Mouse (Mus musculus) myocyte (in vitro differentiated cells): ENCODE measurements around the gene Ccdc28a. TPM values are rescaled to one million over a fixed set of nuclear protein-coding genes. Genes with fewer than 3 reads are reported as not detected.

Experiments
- H3K27me3 ChIP-seq: one replicate; pipeline ENCODE4 v1.6.1; 2011; ENCODE audit not compliant: control insufficient read depth, insufficient read depth, insufficient read length
- H3K36me3 ChIP-seq: one replicate; pipeline ENCODE4 v1.6.1; 2011; ENCODE audit not compliant: control insufficient read depth, insufficient read depth
- H3K4me2 ChIP-seq: one replicate; pipeline ENCODE4 v1.6.1; 2011; ENCODE audit warnings: low read depth, control low read depth
- H3K4me3 ChIP-seq: one replicate; pipeline ENCODE4 v1.5.1; 2011; ENCODE audit warnings: mild to moderate bottlenecking, control low read depth, moderate library complexity
- H3K79me2 ChIP-seq: one replicate; pipeline ENCODE4 v1.6.1; 2011; ENCODE audit not compliant: control insufficient read depth, insufficient read depth
- H3ac ChIP-seq: one replicate; pipeline ENCODE4 v1.6.1; 2011; ENCODE audit not compliant: control insufficient read depth, insufficient read length
- CEBPB ChIP-seq: IDR thresholded peaks from 2 replicates; pipeline ENCODE4 v1.6.1; 2011; ENCODE audit warnings: mild to moderate bottlenecking, moderate library complexity; ENCODE audit not compliant: poor library complexity, insufficient read depth, severe bottlenecking
- E2F4 ChIP-seq: IDR thresholded peaks from one replicate; pipeline ENCODE4 v1.6.1; 2011; ENCODE audit warnings: mild to moderate bottlenecking, control low read depth, moderate library complexity; ENCODE audit not compliant: insufficient read depth
- MAX ChIP-seq: IDR thresholded peaks from one replicate; pipeline ENCODE4 v1.6.1; 2011; ENCODE audit warnings: low read depth, mild to moderate bottlenecking, control low read depth
- MYOD1 ChIP-seq, 3 experiments: IDR thresholded peaks; one replicate each; pipeline ENCODE4 v1.6.1; 2011; ENCODE audit warnings: control low read depth in 2 of 3, low read depth in 2 of 3, mild to moderate bottlenecking in 2 of 3, moderate library complexity in 1 of 3; ENCODE audit not compliant: insufficient read length in 2 of 3, control insufficient read depth in 1 of 3
- MYOG ChIP-seq, 3 experiments: IDR thresholded peaks; one replicate each; pipeline ENCODE4 v1.6.1; 2011; ENCODE audit warnings: control low read depth in 2 of 3, low read depth in 2 of 3, mild to moderate bottlenecking in 2 of 3; ENCODE audit not compliant: insufficient read length in 2 of 3, control insufficient read depth in 1 of 3, insufficient read depth in 1 of 3
- POLR2A ChIP-seq: IDR thresholded peaks from one replicate; pipeline ENCODE4 v1.6.1; 2011; ENCODE audit warnings: low read depth, mild to moderate bottlenecking, control low read depth, moderate library complexity; ENCODE audit not compliant: insufficient read length
- POLR2AphosphoS2 ChIP-seq: IDR thresholded peaks from one replicate; pipeline ENCODE4 v1.6.1; 2011; ENCODE audit warnings: low read depth, control low read depth; ENCODE audit not compliant: insufficient read length
- REST ChIP-seq: IDR thresholded peaks from one replicate; pipeline ENCODE4 v1.6.1; 2011; ENCODE audit warnings: mild to moderate bottlenecking, control low read depth, moderate library complexity; ENCODE audit not compliant: insufficient read depth, insufficient read length
- SRF ChIP-seq: IDR thresholded peaks from one replicate; pipeline ENCODE4 v1.6.1; 2011; ENCODE audit warnings: low read depth; ENCODE audit not compliant: control insufficient read depth, insufficient read length
- TCF12 ChIP-seq: IDR thresholded peaks from one replicate; pipeline ENCODE4 v1.6.1; 2011; ENCODE audit warnings: mild to moderate bottlenecking, control low read depth; ENCODE audit not compliant: poor library complexity, insufficient read depth, severe bottlenecking
- TCF3 ChIP-seq: IDR thresholded peaks from one replicate; pipeline ENCODE4 v1.6.1; 2011; ENCODE audit warnings: low read depth, control low read depth; ENCODE audit not compliant: insufficient read length
- USF1 ChIP-seq: IDR thresholded peaks from one replicate; pipeline ENCODE4 v1.6.1; 2011; ENCODE audit warnings: low read depth, mild to moderate bottlenecking, control low read depth, moderate library complexity
- polyA plus RNA-seq: library from polyadenylated mRNA; unstranded; fragments of >200 nt; fragmentation: generic; extraction: Trizol; gene quantifications from one replicate; pipeline ENCODE4 v1.2.1, GENCODE M21; 2012; ENCODE audit warnings: missing spikeins

The Ccdc28a gene
- polyA plus RNA-seq, 1 experiment: 7.3 TPM

GRCm38 (mm10) chr10:18175087-18175486 is 59.7 kb downstream of the Ccdc28a start:
- H3ac ChIP-seq: no peak overlapping the region
- H3K4me3 ChIP-seq: no peak overlapping the region
- no peaks in the 10 kb centered on the region for H3K27me3 ChIP-seq
- H3K36me3 ChIP-seq: no peaks in the 10 kb centered on the region
- TF ChIP-seq CEBPB (no peak), MAX (no peak), POLR2A (no peak), SRF (no peak), REST (no peak), POLR2AphosphoS2 (no peak), E2F4 (no peak), MYOG (IDR thresholded peaks at IDR 0.05; ENCODE audit: control insufficient read depth in 1 of 3, insufficient read depth in 1 of 3, insufficient read length in 2 of 3, low read depth in 2 of 3) (no peak), TCF12 (no peak), TCF3 (no peak), MYOD1 (IDR thresholded peaks at IDR 0.05; ENCODE audit: control insufficient read depth in 1 of 3, insufficient read length in 2 of 3, low read depth in 2 of 3) (no peak), USF1 (no peak)
- H3K79me2 ChIP-seq: no peaks in the 10 kb centered on the region
- H3K4me2 ChIP-seq: no peak overlapping the region

Other genes starting within 250 kb of the Ccdc28a start
- 65.7 TPM for gene Abracl, start 211.7 kb downstream of the Ccdc28a start, polyA plus RNA-seq
- gene Reps1, start 179.1 kb downstream of the Ccdc28a start, polyA plus RNA-seq: 33.7 TPM
- 1.1 TPM for gene Ect2l, start 24.1 kb downstream of the Ccdc28a start, polyA plus RNA-seq
- 5.4 TPM for gene Nhsl1, start 84.0 kb upstream of the Ccdc28a start, polyA plus RNA-seq